Mouse (Mus musculus): ENCODE measurements around the gene Ccdc188.

DNA sequence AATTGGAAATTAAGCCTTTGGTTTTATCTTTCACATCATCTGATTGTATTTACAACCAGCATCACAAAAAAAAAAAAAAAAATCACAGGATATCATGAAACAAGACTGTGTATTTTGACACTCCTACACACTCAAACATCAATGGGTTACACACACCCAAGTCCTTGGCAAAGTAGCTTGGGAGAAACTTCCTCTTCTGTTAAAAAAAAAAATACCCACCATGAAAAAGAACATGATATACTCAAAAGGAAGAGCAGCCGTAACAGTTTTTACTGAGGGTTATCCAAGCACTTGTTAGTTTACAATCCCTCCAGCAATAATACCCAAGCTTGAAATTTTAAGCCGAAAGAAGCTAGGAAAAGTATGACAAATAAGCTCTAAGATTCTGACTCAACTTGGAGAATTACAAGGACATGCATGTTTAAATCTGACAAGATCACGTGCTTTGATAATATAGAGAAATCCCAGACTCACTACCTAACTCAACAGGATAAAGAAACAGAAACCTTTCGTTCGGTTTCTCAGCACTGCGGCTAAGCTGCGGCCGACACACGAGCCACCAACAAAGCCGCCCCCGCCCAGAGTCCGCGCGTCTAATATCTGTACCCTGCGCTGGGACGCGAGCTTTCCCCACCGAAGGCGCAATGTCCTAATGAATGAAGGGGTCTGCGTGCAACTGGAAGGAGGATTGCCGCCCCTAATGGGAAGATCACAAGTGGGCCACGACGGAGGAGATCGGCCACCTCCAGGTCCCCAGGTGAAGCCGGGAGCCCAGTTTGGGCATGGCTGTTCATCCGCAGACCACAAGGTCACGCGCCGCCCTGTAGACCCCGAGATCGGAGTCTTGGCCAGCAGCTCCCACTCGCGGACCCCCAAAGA, 30.1 kb downstream of the Ccdc188 start:
- no peak for TF ChIP-seq POLR2A (IDR thresholded peaks at IDR 0.05; ENCODE audit: extremely low read depth, insufficient read depth, low read length)
- TF ChIP-seq CTCF (IDR thresholded peaks at IDR 0.05; ENCODE audit: extremely low read depth, insufficient read depth, low read length): no peak

Data from cortical plate, adult 2 months (tissue).